Mouse (Mus musculus) brain, embryonic 14.5 days (tissue): ENCODE measurements around the gene Aimp1.

Experiments used
- CTCF ChIP-seq: fragments of 200-500 bp; IDR thresholded peaks from 2 replicates; pipeline ENCODE4 v1.5.1; 2012; ENCODE audit warnings: inconsistent platforms, mild to moderate bottlenecking, moderate library complexity, borderline replicate concordance; ENCODE audit not compliant: insufficient read depth, insufficient read length; ENCODE audit errors: extremely low read depth
- POLR2A ChIP-seq: fragments of 200-500 bp; IDR thresholded peaks from 2 replicates; pipeline ENCODE4 v1.6.1; 2012; ENCODE audit warnings: mild to moderate bottlenecking, inconsistent platforms, borderline replicate concordance; ENCODE audit not compliant: poor library complexity, insufficient read depth, insufficient read length, severe bottlenecking; ENCODE audit errors: extremely low read depth

DNA sequence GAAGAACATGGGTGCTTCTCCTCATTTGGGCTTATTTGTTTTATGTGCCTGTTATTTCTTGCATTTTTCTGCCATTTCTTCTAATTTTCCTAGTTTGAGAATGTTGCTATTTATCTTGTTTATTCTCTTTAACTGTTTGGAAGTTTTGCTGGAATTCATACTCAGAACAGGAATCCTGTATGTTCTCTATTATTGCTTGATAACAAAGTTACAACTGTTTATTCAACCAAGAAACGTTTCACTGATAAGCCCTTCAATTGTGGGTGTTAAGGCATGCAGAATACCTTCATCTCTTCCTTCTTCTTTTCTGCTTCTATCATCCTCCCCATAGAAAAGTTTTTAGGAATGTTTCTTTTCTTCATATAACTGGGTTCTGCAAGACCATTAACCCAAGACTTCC lies 37.4 kb downstream of the Aimp1 start:
- TF ChIP-seq POLR2A (no peak), CTCF (no peak)
